Mouse (Mus musculus) gastrocnemius, postnatal 25 days (tissue): ENCODE data around the gene Ddx28. TPM values are rescaled to one million over a fixed set of nuclear protein-coding genes. Genes with fewer than 3 reads are reported as not detected.

ENCODE experiments used
- DNase-seq: peaks from one replicate; pipeline ENCODE4 v3.0.0; 2022
- long read RNA-seq, 2 experiments: library from polyadenylated mRNA; stranded (forward); transcript quantifications; one replicate each; pipeline ENCODE4 v2.0.0; 2021
- total RNA-seq, 2 experiments: library from RNA; stranded (reverse); gene quantifications; 1 replicate in 1 of 2; 2 replicates in 1 of 2; pipeline ENCODE4 v1.2.3; 2021

The Ddx28 gene
- 1 to 10 TPM; 8.3 to 9.0 TPM for total RNA-seq
- long read RNA-seq, experiment 1, transcript Ddx28-201 (1 exons, 2,262 nt) = major isoform, 12 of 12 reads
- long read RNA-seq, experiment 1, partial matches to known transcripts = 0 of 12 reads
- long read RNA-seq, experiment 1, other reads (novel, unspliced or antisense) = 0 of 12 reads
- long read RNA-seq, experiment 2, transcript Ddx28-201 (1 exons, 2,262 nt) = major isoform, 18 of 18 reads
- long read RNA-seq, experiment 2, partial matches to known transcripts = 0 of 18 reads
- long read RNA-seq, experiment 2, other reads (novel, unspliced or antisense) = 0 of 18 reads

DNA sequence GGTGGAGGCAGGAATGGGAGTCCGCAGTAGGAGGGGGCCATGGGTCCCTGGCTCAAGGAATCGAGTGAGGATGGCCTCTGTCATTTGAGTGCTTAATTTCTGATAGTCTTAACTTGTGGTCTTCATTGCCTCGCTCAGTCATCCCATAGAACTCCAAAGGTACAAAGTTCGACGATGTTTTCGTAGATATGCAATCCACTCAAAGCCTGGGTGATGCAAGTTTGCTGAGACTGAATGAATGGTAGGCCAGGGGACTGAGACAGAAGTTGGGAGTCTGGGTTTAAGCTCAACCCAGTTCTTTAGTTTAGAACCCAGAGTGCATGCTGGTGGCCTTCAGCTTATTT is at the start of gene Ddx28:
Gene Ddx28 (minus strand): TSS at position 240 of the 344 bp plus-strand sequence.
- no peak for DNase-seq

DNA sequence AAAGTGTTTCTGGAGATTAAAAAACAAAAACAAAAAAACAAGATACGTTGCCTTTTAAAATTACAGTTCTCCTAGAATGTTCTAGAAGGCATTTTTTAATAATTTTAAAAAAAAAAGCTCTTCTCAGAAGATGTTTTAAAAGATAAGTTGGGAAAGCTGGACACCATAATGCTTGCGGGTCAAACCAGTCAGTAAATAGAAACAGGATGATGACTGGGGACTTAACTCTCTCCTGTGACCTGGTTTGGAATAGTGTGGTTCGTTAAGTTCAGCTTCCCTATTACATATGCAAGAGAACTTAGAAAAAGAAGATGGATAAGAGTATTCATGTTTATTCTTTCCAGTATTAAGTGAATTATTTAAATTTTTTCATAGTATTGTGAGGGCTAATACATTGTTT is 48.8 kb upstream of the Ddx28 start:
- DNase-seq = no peak

DNA sequence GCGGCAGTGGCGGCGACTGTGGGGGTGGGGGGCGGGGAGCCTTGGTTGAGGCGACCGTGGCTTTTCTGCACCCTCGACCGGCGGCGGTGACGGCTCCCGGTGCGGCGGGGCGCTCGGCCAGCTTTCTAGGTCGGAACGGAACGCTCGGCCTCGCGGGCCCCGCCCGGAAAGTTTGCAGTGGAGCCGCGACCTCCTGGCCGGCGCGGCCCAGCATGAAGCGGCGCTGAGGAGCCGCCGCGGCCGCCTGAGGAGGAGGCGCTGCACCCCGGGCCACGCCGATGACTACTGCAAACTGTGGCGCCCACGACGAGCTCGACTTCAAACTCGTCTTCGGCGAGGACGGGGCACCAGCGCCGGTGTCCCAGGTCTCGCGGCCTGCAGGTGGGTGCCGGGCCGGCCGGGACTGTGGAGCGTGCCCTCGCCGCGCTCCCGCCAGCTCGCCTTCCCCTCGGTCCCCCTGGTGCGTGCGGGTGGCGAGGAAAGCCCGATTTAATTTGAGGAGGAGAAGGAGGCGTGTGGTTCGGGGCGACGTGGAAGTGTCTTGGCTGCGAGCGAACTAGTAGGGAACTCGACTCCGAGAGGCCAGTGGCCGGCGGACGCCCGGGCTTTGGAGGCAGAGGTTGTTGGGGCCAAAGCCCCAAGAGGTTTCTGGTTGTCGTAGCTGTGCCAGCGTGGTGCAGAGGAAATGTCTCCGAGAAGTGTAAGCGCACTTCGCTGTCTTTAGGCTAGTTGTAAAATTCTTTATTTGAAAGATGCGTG is 48.1 kb upstream of the Ddx28 start:
- peak; percentile 64 for DNase-seq

DNA sequence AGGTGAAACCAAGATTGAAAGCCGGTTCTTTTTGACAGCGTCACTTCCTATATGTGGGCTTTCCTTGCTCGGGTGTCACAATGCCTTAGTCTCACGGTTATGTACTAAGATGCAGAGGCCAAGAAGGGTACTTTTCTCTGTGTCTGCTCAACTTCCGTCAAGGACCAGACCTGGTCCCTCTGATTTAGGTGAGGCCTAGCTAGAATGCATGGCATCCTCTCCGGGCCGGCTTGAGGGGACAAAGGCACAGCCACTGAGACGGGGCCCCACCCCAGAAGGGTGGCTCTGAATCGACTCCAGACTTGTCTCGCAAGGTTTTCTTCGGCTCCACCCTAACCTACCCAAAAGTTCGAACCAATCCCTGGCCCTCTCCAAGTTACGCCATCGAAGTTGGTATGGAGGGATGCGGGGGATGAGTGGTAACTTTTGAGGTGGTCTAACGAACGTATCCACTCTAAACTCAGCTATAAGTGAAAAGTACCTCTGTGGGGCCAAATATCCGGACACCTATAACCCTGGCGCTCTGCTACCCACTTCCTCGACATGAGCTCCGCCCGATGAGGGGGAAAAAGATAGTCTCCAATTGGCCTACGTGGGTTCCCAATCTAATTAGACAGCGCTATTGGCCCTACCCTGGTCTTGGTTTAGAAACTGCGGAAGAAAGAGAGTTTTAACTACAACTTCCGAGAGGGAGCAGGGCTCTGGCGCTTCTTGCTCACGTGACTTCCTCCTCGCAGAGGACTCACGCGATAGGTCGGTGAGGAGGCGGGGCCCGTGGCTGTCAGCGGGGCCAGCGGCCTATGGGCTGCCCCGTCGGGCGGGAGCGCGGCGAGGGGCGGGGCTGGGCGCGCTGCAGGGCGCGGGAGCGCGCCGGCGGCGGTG is 47.3 kb upstream of the Ddx28 start, which contains the start of gene Nfatc3:
Gene Nfatc3 (plus strand): TSS at position 110 of the 882 bp plus-strand sequence.
- DNase-seq = peak; percentile 98

DNA sequence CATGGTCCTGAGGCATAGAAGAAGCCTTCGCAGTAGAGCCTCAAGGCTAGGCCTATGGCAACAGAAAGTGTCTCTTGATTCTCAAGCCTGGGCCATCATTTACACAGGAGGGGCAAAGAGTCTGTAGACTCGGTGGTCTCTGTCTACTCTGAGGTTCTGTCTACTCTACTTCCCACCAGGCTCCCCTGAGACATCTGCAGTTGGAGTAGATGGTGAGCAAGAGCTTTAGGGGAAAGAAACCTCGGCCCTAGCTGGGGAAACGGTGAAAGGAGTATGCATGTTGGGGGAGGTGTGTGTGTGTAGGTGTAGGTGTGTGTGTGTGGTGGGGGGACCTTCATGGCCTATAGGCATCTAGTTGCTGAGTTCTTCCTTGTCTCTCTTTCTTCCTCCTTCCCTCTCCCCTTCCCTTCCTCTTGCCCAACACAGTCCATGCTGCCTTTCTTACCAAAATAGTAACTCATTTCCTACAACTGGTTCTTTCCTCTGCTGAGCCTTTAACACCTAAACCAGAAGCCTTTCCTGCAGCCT is 44.8 kb upstream of the Ddx28 start:
- DNase-seq = no peak

DNA sequence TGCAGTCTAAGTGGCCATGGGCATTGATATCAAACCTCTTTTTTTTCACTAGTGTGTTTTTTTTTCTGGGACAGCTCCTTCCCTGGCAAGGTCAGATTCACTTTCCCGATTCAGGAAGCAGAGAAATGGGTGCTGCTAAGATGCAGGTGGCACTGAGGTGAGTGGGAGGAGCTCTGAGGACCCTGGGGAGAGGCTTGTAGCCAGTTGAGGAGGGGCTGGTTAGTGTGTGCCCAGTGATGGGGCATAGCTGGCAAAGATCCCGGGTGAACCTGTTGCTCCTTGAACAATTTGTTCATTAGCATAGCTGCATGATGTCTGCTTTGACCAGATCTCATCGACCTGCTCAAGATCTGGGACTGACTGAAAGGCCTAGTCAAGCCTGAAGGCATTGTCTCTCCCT is 43.4 kb upstream of the Ddx28 start:
- DNase-seq = no peak

DNA sequence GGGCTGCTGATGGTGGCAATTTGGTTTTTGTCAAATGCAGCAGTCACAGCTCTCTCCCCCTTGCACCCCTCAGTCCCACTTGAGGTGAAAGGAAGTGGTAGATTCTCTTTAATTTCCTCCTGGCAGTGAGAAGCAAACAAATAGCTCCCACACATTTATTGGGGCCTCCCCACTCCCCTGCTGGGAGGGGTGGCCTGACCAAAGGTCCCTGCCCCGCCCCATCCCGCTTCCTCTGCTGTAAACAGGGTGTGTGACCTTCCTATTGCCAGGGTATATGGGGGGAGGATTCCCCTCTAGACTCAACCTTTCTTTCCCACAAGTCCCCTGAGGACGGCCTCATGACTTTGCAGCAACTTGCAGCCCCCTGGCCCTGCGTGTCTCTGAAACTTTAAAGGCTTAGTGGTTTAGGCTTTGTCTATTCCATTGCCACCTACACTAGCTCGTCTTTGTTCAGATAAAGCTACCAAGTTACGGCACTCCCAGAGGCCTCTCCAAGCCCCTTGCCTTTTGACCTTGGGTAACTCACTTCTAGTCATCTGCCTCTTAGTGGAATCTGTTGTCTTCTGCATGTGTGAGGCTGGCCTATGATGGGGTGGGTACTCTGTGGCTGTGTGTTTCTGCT is 42.6 kb upstream of the Ddx28 start:
- peak; percentile 49 for DNase-seq

DNA sequence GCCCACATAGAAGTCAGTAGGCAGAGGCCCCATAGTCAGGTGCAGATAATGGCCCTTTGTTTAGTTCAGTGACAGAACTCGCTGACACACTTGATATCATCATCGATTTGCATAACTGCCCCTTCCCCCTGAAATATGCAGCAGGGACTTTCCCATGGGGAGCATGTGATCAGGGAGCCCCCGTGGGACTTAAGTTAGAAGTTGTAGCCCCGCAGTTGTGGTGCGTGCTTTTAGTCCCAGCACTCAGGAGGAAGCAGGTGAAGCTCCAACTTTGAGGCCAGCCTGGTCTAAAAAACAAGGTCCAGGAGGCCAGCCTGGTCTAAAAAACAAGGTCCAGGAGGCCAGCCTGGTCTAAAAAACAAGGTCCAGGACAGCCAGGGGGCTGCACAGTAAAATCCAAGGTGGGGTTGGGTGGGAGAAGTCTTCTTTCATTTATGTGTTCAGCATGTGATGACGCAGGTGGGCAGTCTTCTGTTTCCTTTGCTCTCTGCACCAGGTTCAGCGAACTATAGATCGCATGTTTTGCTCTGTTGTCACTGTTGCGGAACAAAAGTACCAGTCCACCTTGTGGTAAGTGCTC is 40.9 kb upstream of the Ddx28 start:
- DNase-seq = no peak

DNA sequence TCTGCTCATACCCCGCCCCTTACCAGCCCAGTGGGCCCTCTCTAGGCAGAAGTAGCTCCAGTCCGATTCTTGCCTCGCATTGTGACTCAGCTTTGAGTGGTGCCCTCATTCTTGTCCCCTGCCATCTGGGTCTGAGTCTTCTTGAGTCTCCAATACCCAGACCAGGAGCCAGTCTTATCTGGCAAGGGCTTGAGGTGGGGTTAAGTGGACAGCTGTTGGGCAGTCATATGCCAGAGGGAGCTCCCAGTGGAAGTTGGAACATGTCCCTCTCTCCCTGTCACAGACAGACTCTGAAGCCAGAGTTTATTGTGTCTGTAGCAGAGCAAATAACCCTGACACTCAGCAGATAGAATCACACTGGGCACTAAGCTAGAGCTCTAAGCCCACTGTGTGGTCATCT is 39.4 kb upstream of the Ddx28 start:
- DNase-seq = no peak

DNA sequence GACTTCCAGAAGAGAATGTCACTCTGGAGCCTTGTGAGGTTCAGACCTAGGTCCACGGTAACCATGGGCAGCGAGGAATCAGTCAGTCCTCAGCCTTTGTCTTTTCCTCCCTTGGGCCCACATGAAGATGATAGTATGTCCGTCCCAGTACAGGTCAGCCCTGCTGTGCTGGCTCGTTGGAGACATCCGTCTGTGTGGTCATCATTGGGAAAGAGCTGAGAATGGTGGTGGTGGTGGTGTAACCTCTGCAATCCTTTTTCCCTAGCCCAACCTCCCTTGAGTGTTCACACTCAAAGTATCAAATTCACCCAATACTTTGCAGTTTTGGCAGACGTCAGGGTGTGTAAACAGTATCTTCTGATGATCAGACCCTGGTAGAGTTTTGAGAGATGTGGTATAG is 38.2 kb upstream of the Ddx28 start:
- no peak for DNase-seq

DNA sequence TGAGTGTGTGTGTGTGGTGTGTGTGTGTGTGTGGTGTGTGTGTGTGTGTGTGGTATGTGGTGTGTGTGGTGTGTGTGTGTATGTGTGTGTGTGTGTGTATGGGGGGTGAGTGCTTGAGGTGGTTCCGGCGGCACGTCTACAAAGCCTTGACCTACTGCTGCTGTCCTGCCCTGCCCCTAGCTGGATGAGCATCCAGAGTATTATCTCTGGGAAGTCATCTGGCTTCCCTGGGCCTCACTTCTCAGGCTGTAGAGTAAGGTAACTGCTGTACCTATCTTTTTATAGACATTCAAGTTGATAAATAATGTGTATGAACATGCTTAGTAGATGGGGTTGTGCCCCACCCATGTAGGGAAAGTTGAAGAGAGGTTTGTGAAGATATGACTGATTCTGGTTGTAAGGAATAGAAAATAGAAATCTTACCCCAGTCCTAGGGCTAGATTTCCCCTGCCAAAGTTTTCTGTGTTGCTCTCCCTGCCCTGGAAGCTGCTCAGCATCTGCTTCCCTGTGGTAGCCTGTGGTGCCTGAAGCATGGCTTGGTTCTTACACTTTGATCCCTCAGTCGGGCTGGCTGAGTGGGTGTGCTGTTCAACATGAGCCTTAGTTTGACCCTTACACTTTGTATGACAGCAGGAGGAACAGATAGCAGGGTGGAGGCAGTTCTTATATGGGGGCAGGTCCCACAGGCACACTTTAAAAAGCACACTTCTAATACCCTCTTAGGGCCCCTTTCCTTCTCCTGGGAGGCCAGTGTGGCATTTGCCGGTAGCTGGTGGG is 36.4 kb upstream of the Ddx28 start:
- DNase-seq = no peak

DNA sequence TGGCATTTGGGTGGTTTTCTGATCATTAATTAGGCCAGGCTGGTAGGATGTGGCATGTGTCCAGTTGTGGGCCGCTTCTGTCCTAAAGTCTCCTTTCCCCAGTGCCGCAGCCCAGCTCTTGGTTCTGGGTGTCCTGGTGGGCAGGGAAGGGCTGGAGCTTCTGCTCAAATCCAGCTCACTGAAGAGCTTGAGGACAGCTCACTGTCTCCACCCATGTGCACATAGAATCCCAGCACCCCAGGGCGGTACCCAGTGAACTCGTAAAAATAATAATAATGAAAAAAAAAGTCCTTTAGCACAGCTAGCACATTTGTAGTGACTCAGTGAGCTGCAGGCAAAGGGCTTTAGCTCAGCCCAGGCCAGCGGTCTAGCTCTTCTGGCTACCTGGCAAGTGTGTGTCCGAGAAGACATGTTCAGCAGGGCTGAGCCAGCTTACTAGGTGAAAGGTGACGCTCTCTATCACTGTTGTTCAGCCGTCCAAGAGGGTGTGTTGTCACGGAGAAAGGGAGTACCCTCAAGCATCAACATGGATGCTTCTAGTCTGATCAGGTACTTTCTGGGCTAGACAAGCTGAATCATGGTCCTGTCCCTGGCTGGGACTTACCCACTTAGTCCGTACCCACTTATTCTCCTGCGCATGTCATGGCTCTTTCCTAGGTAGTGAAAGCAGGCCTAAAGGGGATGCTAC is 35.3 kb upstream of the Ddx28 start:
- DNase-seq = no peak

DNA sequence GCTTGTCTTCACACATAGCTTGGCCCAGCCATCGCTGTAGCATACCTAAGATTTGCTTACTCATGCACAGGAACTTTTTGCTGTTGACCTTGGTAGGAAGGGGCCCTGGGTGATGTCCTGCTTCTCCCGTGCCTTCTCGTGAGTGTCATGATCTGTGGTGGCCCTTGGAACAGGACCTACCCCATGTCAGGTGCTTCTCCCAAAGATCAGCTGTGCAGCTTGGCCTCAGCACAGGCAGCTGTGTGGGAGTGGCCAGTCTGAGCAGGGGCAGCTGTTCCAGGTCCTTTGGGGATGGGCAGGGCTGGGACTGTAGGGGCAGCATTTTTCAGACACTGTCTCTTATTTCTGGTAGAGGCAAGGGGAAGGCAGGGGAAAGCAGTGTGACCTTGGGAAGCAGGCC is 32.5 kb upstream of the Ddx28 start:
- DNase-seq = peak; percentile 72

DNA sequence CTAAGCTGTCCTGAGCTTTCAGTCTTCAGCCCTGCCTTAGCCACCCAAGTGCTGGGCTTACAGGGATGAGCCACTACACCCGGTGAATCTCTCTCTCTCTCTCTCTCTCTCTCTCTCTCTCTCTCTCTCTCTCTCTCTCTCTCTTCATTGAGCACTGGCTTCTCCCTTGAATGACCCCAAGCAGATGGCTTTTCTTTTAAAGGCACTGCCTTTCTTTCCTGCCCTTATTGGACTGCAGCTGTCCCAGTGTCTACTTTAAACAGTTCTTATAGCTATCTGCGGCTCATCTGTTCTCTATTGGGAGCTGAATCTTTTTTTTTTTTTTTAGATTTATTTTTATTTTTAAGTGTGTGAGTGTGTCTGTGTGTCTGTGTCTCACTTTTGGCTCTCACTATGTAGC is 31.4 kb upstream of the Ddx28 start:
- no peak for DNase-seq

DNA sequence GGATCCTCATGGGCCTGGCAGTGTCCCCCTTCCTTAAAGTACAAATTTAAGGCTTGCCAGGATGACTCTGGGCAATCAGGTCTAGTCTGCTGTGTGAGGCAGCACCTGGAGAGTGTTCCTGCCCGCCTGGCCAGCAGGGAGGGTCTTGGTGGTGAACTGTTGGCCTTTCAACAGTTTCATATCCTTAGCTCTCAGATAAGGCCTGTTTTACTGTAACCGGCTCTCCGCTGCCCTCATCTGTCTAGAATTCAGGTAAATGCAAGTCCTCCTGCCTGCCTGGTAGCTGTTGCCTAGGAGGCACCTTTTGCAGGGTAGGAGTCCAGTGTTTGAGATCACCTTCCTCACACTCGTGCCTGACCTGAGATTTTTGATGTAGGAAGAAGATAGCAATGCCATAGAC is 28.5 kb upstream of the Ddx28 start:
- DNase-seq = no peak

DNA sequence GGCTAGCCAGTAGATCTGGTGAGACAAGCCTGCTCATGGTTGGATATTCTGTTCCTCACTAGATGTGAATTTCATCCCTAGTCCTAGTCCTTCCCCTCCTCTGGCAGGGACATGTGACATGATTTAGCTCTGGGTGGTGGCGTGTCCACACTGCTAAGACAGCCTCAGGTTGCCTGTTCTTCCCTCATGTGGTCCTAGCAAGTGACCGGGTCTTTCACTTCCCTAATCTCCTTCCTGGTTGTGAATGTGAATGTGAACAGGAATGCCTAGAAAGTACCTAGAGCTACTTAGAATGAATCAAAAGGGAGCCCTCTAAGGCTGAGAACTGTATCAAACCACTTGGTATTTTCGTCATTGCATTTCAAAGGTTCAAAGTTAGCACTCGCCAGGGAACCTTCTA is 27.9 kb upstream of the Ddx28 start:
- DNase-seq = no peak

DNA sequence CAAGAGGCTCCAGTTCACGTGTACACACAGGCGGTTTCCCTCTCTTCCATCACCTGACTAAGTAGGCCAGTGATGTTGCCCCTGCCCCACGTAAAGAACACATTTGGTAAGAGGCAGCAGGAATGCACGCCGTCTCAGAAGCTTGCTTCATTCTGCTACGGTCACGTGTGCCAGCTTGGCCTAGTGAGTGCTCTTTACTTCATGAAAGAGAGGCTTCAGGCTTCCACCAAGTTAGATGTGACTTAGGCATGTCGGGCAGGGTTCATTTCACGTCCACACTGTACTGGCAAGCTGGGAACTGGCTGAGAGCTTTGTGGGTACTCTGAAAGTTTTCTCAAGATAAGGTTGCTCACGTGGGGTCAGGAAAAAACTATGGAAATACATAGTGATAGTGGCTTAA is 27.0 kb upstream of the Ddx28 start:
- DNase-seq = no peak

DNA sequence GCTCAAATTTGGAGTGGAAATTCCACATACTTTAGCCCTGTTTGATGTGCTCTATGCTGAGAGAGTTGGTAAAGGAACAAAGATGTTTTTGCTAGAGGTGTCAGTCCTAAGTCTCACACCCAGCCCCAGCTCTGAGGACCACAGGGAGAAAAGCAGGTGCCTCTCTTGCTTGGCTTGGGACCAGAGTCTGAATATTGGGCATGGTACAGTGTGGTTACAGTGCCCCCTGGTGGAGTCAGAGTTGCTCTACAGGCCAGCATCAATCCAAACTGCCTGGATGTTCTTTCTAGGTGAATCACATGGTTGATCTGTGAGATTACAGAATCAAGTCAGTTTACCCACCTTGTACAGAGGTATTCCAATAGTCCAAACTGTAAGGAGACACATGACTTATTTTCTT is 10.8 kb upstream of the Ddx28 start:
- peak; percentile 52 for DNase-seq

DNA sequence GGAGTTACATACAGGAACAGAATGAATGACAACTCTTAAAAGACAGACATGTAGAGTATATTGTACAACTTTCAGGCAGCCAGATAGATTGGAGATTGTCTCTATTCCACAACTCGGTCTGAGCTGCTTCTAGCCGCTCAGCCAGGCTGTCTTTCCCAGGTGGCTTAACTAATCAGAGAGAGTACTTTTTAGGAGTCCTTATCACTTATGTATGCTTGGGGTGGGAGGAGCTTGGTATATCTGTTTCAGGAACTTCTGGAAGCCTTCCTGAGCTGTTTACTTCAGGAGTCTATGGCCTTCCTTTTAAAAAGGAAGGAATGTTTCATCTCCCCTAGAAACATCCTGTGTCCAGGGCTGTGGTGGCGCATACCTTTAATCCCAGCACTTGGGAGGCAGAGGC is 6.4 kb upstream of the Ddx28 start:
- DNase-seq = no peak

DNA sequence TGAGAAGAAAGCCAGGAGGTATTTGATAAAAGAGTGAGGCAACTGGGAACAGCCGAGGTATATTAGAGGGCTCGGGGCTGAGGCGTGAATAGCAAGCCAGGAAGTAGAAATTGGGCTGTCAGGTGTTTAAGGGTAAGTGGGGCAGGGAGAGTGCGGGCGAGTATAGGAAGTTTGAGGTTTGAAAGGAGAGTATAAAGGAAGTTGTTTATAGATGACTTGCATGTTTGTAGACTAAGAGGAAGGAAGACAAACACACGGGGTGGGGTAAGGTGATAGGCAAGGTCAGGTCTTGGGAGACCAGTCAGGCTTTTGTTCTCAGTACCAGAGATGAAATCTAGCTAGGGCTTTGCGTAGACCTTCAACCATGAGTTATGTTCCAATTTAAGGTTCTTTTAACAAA is 5.4 kb upstream of the Ddx28 start:
- no peak for DNase-seq
